Mouse (Mus musculus) MEL (cell line): ENCODE results near the gene Eif2s1. TPM values are rescaled to one million over a fixed set of nuclear protein-coding genes. Genes with fewer than 3 reads are reported as not detected.

Source experiments
- DNase-seq: peaks from one replicate; pipeline ENCODE4 v3.0.0; 2011; ENCODE audit warnings: low read depth, low spot score
- H3K27ac ChIP-seq: 2 replicates; pipeline ENCODE4 v1.5.1; 2012; ENCODE audit warnings: low read depth, mild to moderate bottlenecking, control low read depth, low read length, moderate library complexity; ENCODE audit not compliant: control insufficient read depth
- H3K27me3 ChIP-seq, 2 experiments: fragments of 150-350 bp in 1 of 2; sonication (generic) in 1 of 2; 2 replicates each; pipeline ENCODE4 v1.6.1; 2012; ENCODE audit warnings: low read length in 2 of 2, mild to moderate bottlenecking in 2 of 2, improper control_type of control experiment in 1 of 2, moderate library complexity in 1 of 2; ENCODE audit not compliant: insufficient read depth in 2 of 2, control insufficient read depth in 1 of 2
- H3K36me3 ChIP-seq, 2 experiments: 2 replicates each; pipeline ENCODE4 v1.6.1; 2012 to 2014; ENCODE audit warnings: low read length in 2 of 2, improper control_type of control experiment in 1 of 2, inconsistent platforms in 1 of 2, mild to moderate bottlenecking in 1 of 2; ENCODE audit not compliant: insufficient read depth in 2 of 2, control insufficient read depth in 1 of 2
- H3K4me1 ChIP-seq, 2 experiments: fragments of 150-350 bp in 1 of 2; sonication (generic) in 1 of 2; 2 replicates each; pipeline ENCODE4 v1.6.1; 2012; ENCODE audit warnings: low read length in 2 of 2, improper control_type of control experiment in 1 of 2, mild to moderate bottlenecking in 1 of 2; ENCODE audit not compliant: insufficient read depth in 2 of 2, control insufficient read depth in 1 of 2
- H3K4me3 ChIP-seq, 2 experiments: fragments of 150-350 bp in 1 of 2; sonication (generic) in 1 of 2; 2 replicates each; pipeline ENCODE4 v1.5.1; 2012; ENCODE audit warnings: low read depth in 2 of 2, low read length in 2 of 2, mild to moderate bottlenecking in 2 of 2, moderate library complexity in 2 of 2, control low read depth in 1 of 2, improper control_type of control experiment in 1 of 2; ENCODE audit not compliant: control insufficient read depth in 1 of 2, insufficient read depth in 1 of 2
- H3K79me2 ChIP-seq: 2 replicates; pipeline ENCODE4 v1.6.1; 2012; ENCODE audit warnings: mild to moderate bottlenecking, low read length, moderate library complexity; ENCODE audit not compliant: control insufficient read depth, poor library complexity, insufficient read depth
- H3K9ac ChIP-seq: 2 replicates; pipeline ENCODE4 v1.6.1; 2012; ENCODE audit warnings: low read depth, mild to moderate bottlenecking, control low read depth, low read length, moderate library complexity; ENCODE audit not compliant: control insufficient read depth, poor library complexity, severe bottlenecking
- H3K9me3 ChIP-seq: fragments of 150-350 bp; sonication (generic); replicated peaks from 2 replicates; pipeline ENCODE4 v1.6.1; 2012; ENCODE audit warnings: mild to moderate bottlenecking, low read length, improper control_type of control experiment, moderate library complexity; ENCODE audit not compliant: insufficient read depth
- CHD1 ChIP-seq: IDR thresholded peaks from 2 replicates; pipeline ENCODE4 v1.6.1; 2012; ENCODE audit warnings: low read depth, mild to moderate bottlenecking, inconsistent platforms, low read length, improper control_type of control experiment
- CHD2 ChIP-seq: IDR thresholded peaks from 2 replicates; pipeline ENCODE4 v1.6.1; 2011; ENCODE audit warnings: low read length, improper control_type of control experiment
- ELF1 ChIP-seq: IDR thresholded peaks from 2 replicates; pipeline ENCODE4 v1.6.1; 2014; ENCODE audit warnings: low read depth, mild to moderate bottlenecking, inconsistent platforms, low read length, improper control_type of control experiment, moderate library complexity
- EP300 ChIP-seq, 2 experiments: IDR thresholded peaks; 2 replicates each; pipeline ENCODE4 v1.6.1; 2011; ENCODE audit warnings: improper control_type of control experiment in 2 of 2, low read length in 2 of 2, low read depth in 1 of 2, mild to moderate bottlenecking in 1 of 2
- ETS1 ChIP-seq: IDR thresholded peaks from 2 replicates; pipeline ENCODE4 v1.6.1; 2012; ENCODE audit warnings: low read depth, mild to moderate bottlenecking, inconsistent platforms, low read length, improper control_type of control experiment, moderate library complexity
- GABPA ChIP-seq: IDR thresholded peaks from 2 replicates; pipeline ENCODE4 v1.6.1; 2012; ENCODE audit warnings: low read depth, mild to moderate bottlenecking, inconsistent platforms, low read length, improper control_type of control experiment, moderate library complexity
- KAT2A ChIP-seq: conservative IDR thresholded peaks from 2 replicates; pipeline ENCODE4 v1.6.1; 2012; ENCODE audit warnings: low read depth, low read length, improper control_type of control experiment, inconsistent platforms
- MAFK ChIP-seq: IDR thresholded peaks from 2 replicates; pipeline ENCODE4 v1.6.1; 2011; ENCODE audit warnings: low read depth, mild to moderate bottlenecking, low read length, improper control_type of control experiment, borderline replicate concordance
- MAX ChIP-seq: IDR thresholded peaks from 2 replicates; pipeline ENCODE4 v1.6.1; 2011; ENCODE audit warnings: low read length, improper control_type of control experiment
- MAZ ChIP-seq: IDR thresholded peaks from 2 replicates; pipeline ENCODE4 v1.6.1; 2012; ENCODE audit warnings: low read depth, mild to moderate bottlenecking, inconsistent platforms, low read length, improper control_type of control experiment
- MEF2A ChIP-seq: IDR thresholded peaks from 2 replicates; pipeline ENCODE4 v1.6.1; 2014; ENCODE audit warnings: low read depth, mild to moderate bottlenecking, inconsistent platforms, low read length, improper control_type of control experiment; ENCODE audit not compliant: poor library complexity, insufficient replicate concordance, severe bottlenecking; ENCODE audit errors: extremely low read depth
- MXI1 ChIP-seq: IDR thresholded peaks from 2 replicates; pipeline ENCODE4 v1.6.1; 2011; ENCODE audit warnings: mild to moderate bottlenecking, low read depth, low read length, improper control_type of control experiment
- MYB ChIP-seq: IDR thresholded peaks from 2 replicates; pipeline ENCODE4 v1.6.1; 2011; ENCODE audit warnings: mild to moderate bottlenecking, low read depth, low read length, improper control_type of control experiment
- MYC ChIP-seq: IDR thresholded peaks from 2 replicates; pipeline ENCODE4 v1.6.1; 2011; ENCODE audit warnings: low read depth, mild to moderate bottlenecking, low read length, improper control_type of control experiment, moderate library complexity
- NELFE ChIP-seq: IDR thresholded peaks from 2 replicates; pipeline ENCODE4 v1.6.1; 2011; ENCODE audit warnings: low read depth, low read length, improper control_type of control experiment
- NRF1 ChIP-seq: IDR thresholded peaks from 2 replicates; pipeline ENCODE4 v1.6.1; 2014; ENCODE audit warnings: low read depth, mild to moderate bottlenecking, inconsistent platforms, low read length, improper control_type of control experiment, moderate library complexity; ENCODE audit not compliant: poor library complexity, insufficient read depth, severe bottlenecking
- POLR2AphosphoS2 ChIP-seq: IDR thresholded peaks from 2 replicates; pipeline ENCODE4 v1.6.1; 2011; ENCODE audit warnings: low read length, improper control_type of control experiment
- POLR2AphosphoS5 ChIP-seq: IDR thresholded peaks from 2 replicates; pipeline ENCODE4 v1.6.1; 2012; ENCODE audit warnings: low read depth, borderline replicate concordance, mild to moderate bottlenecking, inconsistent platforms, low read length, moderate library complexity, mixed read lengths
- RCOR1 ChIP-seq: IDR thresholded peaks from 2 replicates; pipeline ENCODE4 v1.6.1; 2012; ENCODE audit warnings: low read depth, mild to moderate bottlenecking, inconsistent platforms, low read length, improper control_type of control experiment
- SIN3A ChIP-seq: IDR thresholded peaks from 2 replicates; pipeline ENCODE4 v1.6.1; 2012; ENCODE audit warnings: low read length, improper control_type of control experiment, inconsistent platforms
- SMC3 ChIP-seq: IDR thresholded peaks from 2 replicates; pipeline ENCODE4 v1.6.1; 2011; ENCODE audit warnings: low read depth, low read length, improper control_type of control experiment
- TAL1 ChIP-seq: IDR thresholded peaks from 2 replicates; pipeline ENCODE4 v1.6.1; 2012; ENCODE audit warnings: mild to moderate bottlenecking, inconsistent platforms, low read length, moderate library complexity, mixed read lengths
- TBP ChIP-seq: IDR thresholded peaks from 2 replicates; pipeline ENCODE4 v1.8.0; 2011; ENCODE audit warnings: low read depth, low read length, improper control_type of control experiment
- TCF12 ChIP-seq: IDR thresholded peaks from 2 replicates; pipeline ENCODE4 v1.6.1; 2014; ENCODE audit warnings: low read depth, mild to moderate bottlenecking, inconsistent platforms, low read length, improper control_type of control experiment, moderate library complexity
- USF1 ChIP-seq: IDR thresholded peaks from 2 replicates; pipeline ENCODE4 v1.6.1; 2014; ENCODE audit warnings: low read depth, mild to moderate bottlenecking, inconsistent platforms, low read length, improper control_type of control experiment, moderate library complexity
- USF2 ChIP-seq, 2 experiments: IDR thresholded peaks; 2 replicates each; pipeline ENCODE4 v1.6.1; 2011 to 2012; ENCODE audit warnings: improper control_type of control experiment in 2 of 2, low read length in 2 of 2, borderline replicate concordance in 1 of 2, inconsistent platforms in 1 of 2, low read depth in 1 of 2, mild to moderate bottlenecking in 1 of 2; ENCODE audit not compliant: insufficient read depth in 1 of 2
- ZKSCAN1 ChIP-seq: IDR thresholded peaks from 2 replicates; pipeline ENCODE4 v1.6.1; 2012; ENCODE audit warnings: low read depth, mild to moderate bottlenecking, inconsistent platforms, low read length, improper control_type of control experiment, moderate library complexity
- ZMIZ1 ChIP-seq: IDR thresholded peaks from 2 replicates; pipeline ENCODE4 v1.6.1; 2012; ENCODE audit warnings: low read depth, mild to moderate bottlenecking, inconsistent platforms, low read length, improper control_type of control experiment, moderate library complexity
- ZNF384 ChIP-seq: IDR thresholded peaks from 2 replicates; pipeline ENCODE4 v1.6.1; 2012; ENCODE audit warnings: low read depth, mild to moderate bottlenecking, inconsistent platforms, low read length, improper control_type of control experiment
- polyA plus RNA-seq, 2 experiments: library from polyadenylated mRNA; stranded (reverse) in 1 of 2; unstranded in 1 of 2; fragments of >175 nt in 1 of 2; fragments of >200 nt in 1 of 2; gene quantifications; 2 replicates each; pipeline versions ENCODE4 v1.2.1 to v1.2.4; 2012; ENCODE audit warnings: low replicate concordance in 2 of 2, low read depth in 1 of 2; ENCODE audit not compliant: insufficient read length in 2 of 2, insufficient read depth in 1 of 2, missing spikeins in 1 of 2
- total RNA-seq: library from RNA; depleted of rRNA; stranded (reverse); fragments of 300-350 nt; gene quantifications from 2 replicates; pipeline ENCODE4 v1.2.3, GENCODE M21; 2012

The Eif2s1 gene
- total and polyA plus RNA-seq, 3 experiments = 114 to 550 (median 197) TPM

- no peak for DNase-seq
- Histone ChIP-seq H3K9me3 (no peaks in the 10 kb centered on the region), H3K36me3 (peaks cover 0 to 28% of the 10 kb centered on the region in 2 experiments; a peak in 2 of 4 replicates), H3K27ac (no peak overlapping the region), H3K27me3 (no peaks in the 10 kb centered on the region)
- TF ChIP-seq KAT2A (no peak), MYB (no peak), TBP (no peak), MYC (no peak), EP300 (IDR thresholded peaks at IDR 0.05; ENCODE audit: low read depth in 1 of 2, low read length in 2 of 2) (no peak), SMC3 (no peak), ZKSCAN1 (no peak), ELF1 (no peak), TCF12 (no peak), MXI1 (no peak), USF1 (no peak), TAL1 (no peak), MAZ (no peak), ETS1 (no peak)
- TF ChIP-seq, all 39 proteins: peak for 0
- Histone ChIP-seq H3K79me2 (no peaks in the 10 kb centered on the region), H3K9ac (no peak overlapping the region), H3K4me3 (no peak overlapping the region), H3K4me1 (no peaks in the 10 kb centered on the region)
Measured at GRCm38 (mm10) chr12:78839906-78840305, 21.7 kb upstream of the Eif2s1 start.

DNA sequence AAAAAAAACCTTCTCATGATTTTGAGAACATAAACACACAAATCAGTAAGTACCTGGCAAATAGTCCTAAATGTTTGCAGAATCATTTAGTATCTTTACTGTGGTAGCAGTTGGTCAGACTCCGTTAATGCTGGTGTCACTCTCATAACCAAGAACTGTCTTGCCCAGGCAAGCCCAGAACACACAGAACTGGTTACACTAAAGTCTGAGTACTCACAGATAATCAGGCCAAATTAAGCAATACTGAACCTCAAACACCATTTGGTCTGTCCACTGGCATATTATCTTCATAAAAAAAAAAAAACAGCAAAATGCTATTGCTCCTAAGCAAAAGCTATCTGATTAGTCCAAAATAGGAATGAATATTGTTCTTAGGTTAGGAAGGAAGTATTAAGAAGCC lies 19.2 kb upstream of the Eif2s1 start:
- no peak overlapping the region for H3K9ac ChIP-seq
- TF ChIP-seq POLR2AphosphoS5 (no peak), USF1 (no peak), ETS1 (no peak), ZNF384 (no peak), MEF2A (no peak), EP300 (IDR thresholded peaks at IDR 0.05; ENCODE audit: low read depth in 1 of 2, low read length in 2 of 2) (no peak), MAFK (no peak), GABPA (no peak), USF2 (IDR thresholded peaks at IDR 0.05; ENCODE audit: borderline replicate concordance in 1 of 2, insufficient read depth in 1 of 2, low read depth in 1 of 2, low read length in 2 of 2) (no peak), RCOR1 (no peak), CHD1 (no peak), POLR2AphosphoS2 (no peak), NELFE (no peak), ZMIZ1 (no peak), NRF1 (no peak), ZKSCAN1 (no peak), TCF12 (no peak), MAX (no peak), CHD2 (no peak), SIN3A (no peak)
- H3K27me3 ChIP-seq = no peaks in the 10 kb centered on the region
- H3K27ac ChIP-seq = no peak overlapping the region
- H3K79me2 ChIP-seq = no peaks in the 10 kb centered on the region
- DNase-seq = no peak
- no peaks in the 10 kb centered on the region for H3K4me1 ChIP-seq
- no peak overlapping the region for H3K4me3 ChIP-seq
- H3K9me3 ChIP-seq = no peaks in the 10 kb centered on the region
- peaks cover 0 to 27% of the 10 kb centered on the region in 2 experiments; a peak in 2 of 4 replicates for H3K36me3 ChIP-seq
